ENCODE assay signal across 10 mouse cellular contexts in genomic region chr2:114622550-114622939, GRCm38 (mm10). TPM values are rescaled to one million over a fixed set of nuclear protein-coding genes. Genes with fewer than 3 reads are reported as not detected.
DNase-seq lines count a peak whose midpoint lies in the region; ATAC-seq and TF ChIP-seq lines count a peak whose summit lies in the region.
"Had no signal": no experiment of that assay in that cellular context is flagged by ENCODE, and none has a peak within 500 bp of the region (broad histone marks: within the 10 kb centered on the region; RNA-seq: fewer than 3 reads in every experiment).

No protein-coding gene starts in this region.

- H3K4me2 ChIP-seq in heart, embryonic 13.5 days = peak overlapping the region; percentile 39
- no peak overlapping the region; the same call in 1 of the 2 replicates for H3K4me2 ChIP-seq in forebrain, embryonic 16.5 days (ENCODE audit: low read length)
- H3K4me2 ChIP-seq: heart, embryonic 15.5 days had no signal

- no peaks in the 10 kb centered on the region for H3K36me3 ChIP-seq in heart, embryonic 13.5 days
- H3K36me3 ChIP-seq in forebrain, embryonic 16.5 days (ENCODE audit: control insufficient read depth, insufficient read depth) = no peaks in the 10 kb centered on the region
- no peaks in the 10 kb centered on the region for H3K36me3 ChIP-seq in thymus, adult 2 months (ENCODE audit: control insufficient read depth, insufficient read depth, low read length)
- H3K36me3 ChIP-seq: heart, embryonic 15.5 days had no signal

- H3K27ac ChIP-seq in heart, embryonic 13.5 days (replicated peaks) = no peak overlapping the region
- H3K27ac ChIP-seq in forebrain, embryonic 16.5 days (ENCODE audit: low read length) = peak overlapping the region; percentile 82
- H3K27ac ChIP-seq in thymus, adult 2 months (ENCODE audit: control insufficient read depth, insufficient read depth, low read length) = no peak overlapping the region
- H3K27ac ChIP-seq: heart, embryonic 15.5 days had no signal

- no peaks in the 10 kb centered on the region for H3K9me3 ChIP-seq in heart, embryonic 13.5 days
- no peaks in the 10 kb centered on the region for H3K9me3 ChIP-seq in forebrain, embryonic 16.5 days (ENCODE audit: control insufficient read depth, low read length)
- H3K9me3 ChIP-seq: heart, embryonic 15.5 days had no signal

- no peak for TF ChIP-seq POLR2A in thymus, adult 2 months (IDR thresholded peaks at IDR 0.05; ENCODE audit: control insufficient read depth, extremely low read depth, insufficient read depth, low read length, poor library complexity)

- no peaks in the 10 kb centered on the region for H3K27me3 ChIP-seq in heart, embryonic 13.5 days (replicated peaks)
- H3K27me3 ChIP-seq in forebrain, embryonic 16.5 days (replicated peaks; ENCODE audit: control insufficient read depth, insufficient read depth, low read length) = no peaks in the 10 kb centered on the region
- H3K27me3 ChIP-seq in thymus, adult 2 months (ENCODE audit: control insufficient read depth, insufficient read depth, low read length) = no peaks in the 10 kb centered on the region
- H3K27me3 ChIP-seq: heart, embryonic 15.5 days had no signal

- no peak for TF ChIP-seq CTCF in thymus, adult 2 months (IDR thresholded peaks at IDR 0.05; ENCODE audit: borderline replicate concordance, control insufficient read depth, extremely low read depth, insufficient read depth, low read length, poor library complexity)

- intact Hi-C loops in heart, postnatal 36 days (cut with DNase I) = loop anchor here (2.0 to 10.0 kb wide), 3 partner anchors 230 to 1482 kb away; no protein-coding TSS in a partner anchor

- H3K4me1 ChIP-seq in heart, embryonic 13.5 days = peaks cover 13% of the 10 kb centered on the region
- peaks cover 10% of the 10 kb centered on the region for H3K4me1 ChIP-seq in forebrain, embryonic 16.5 days (replicated peaks; ENCODE audit: control insufficient read depth, insufficient read depth, low read length)
- H3K4me1 ChIP-seq in thymus, adult 2 months (replicated peaks; ENCODE audit: control insufficient read depth, insufficient read depth, low read length) = no peaks in the 10 kb centered on the region

- WGBS in heart, embryonic 13.5 days = 2% methylated on average over 2 of the region's 2 CpGs
- 0% methylated on average over 2 of the region's 2 CpGs for WGBS in forebrain, embryonic 16.5 days
- WGBS in thymus, adult 2 months = 64% methylated on average over 2 of the region's 2 CpGs

- no peak for DNase-seq in heart, postnatal 36 days
- peak; percentile 43 for DNase-seq in brain, embryonic 18.5 days (ENCODE audit: low read depth, low spot score)
- DNase-seq in kidney, postnatal 25 days = peak; percentile 28 to 42
- no peak for DNase-seq in T-cell, adult 2 months (ENCODE audit: low spot score)
- DNase-seq in testis, postnatal 10 days (ENCODE audit: low spot score) = no peak
- DNase-seq in thymus, adult 2 months = no peak
- DNase-seq: thymus, postnatal 36 days had no signal

- H3K4me3 ChIP-seq in heart, embryonic 13.5 days = no peak overlapping the region; the same call in 1 of the 2 replicates
- H3K4me3 ChIP-seq in forebrain, embryonic 16.5 days (replicated peaks; ENCODE audit: low read length) = no peak overlapping the region
- H3K4me3 ChIP-seq in thymus, adult 2 months (ENCODE audit: control insufficient read depth, insufficient read depth, low read length) = no peak overlapping the region
- H3K4me3 ChIP-seq: heart, embryonic 15.5 days had no signal

- ATAC-seq in heart, embryonic 13.5 days (ENCODE audit: extremely low read depth, insufficient number of reproducible peaks, low FRiP score, low TSS enrichment) = no peak
- ATAC-seq in forebrain, embryonic 16.5 days = peak; percentile 82

- 0 out of 2 replicates have a peak overlapping the region, but pooled peaks have one; percentile 42 for H3K9ac ChIP-seq in heart, embryonic 13.5 days
- H3K9ac ChIP-seq in forebrain, embryonic 16.5 days (replicated peaks; ENCODE audit: low read depth, low read length) = peak overlapping the region; percentile 52; the same call in 1 of the 2 replicates
- H3K9ac ChIP-seq: heart, embryonic 15.5 days had no signal

RNA-seq across cellular contexts. Expression of gene Dph6, which starts 32.2 kb away (rescaled TPM):
- polyA plus RNA-seq in heart, embryonic 13.5 days (2015; fragmentation: Nextera tagmentation; extraction: Ambion mirVana) = 16.4 and 16.8 TPM in 2 replicates
- total RNA-seq in heart, postnatal 36 days (2021) = 1 to 10 TPM; 6.1 to 8.3 TPM
- 18.7 and 20.2 TPM in 2 replicates for polyA plus RNA-seq in forebrain, embryonic 16.5 days (2015; fragmentation: Nextera tagmentation; extraction: Ambion mirVana)
- polyA plus RNA-seq in thymus, adult 2 months (2012; rRNA removed) = 14.1 and 15.9 TPM in 2 replicates

Comparison
In these comparisons a context has a peak if more than half of its experiments do, and no peak if none do; other contexts are left out.
1. DNase-seq: peak in brain, embryonic 18.5 days (single experiment) and kidney, postnatal 25 days (2 of 2); none in heart, postnatal 36 days (0 of 2), T-cell, adult 2 months (single experiment), testis, postnatal 10 days (single experiment) and thymus, adult 2 months (single experiment).